Mouse (Mus musculus) cerebellum, adult 2 months (tissue): ENCODE results near the gene Ptges3l.

Source experiments
- CTCF ChIP-seq: fragments of 200-500 bp; IDR thresholded peaks from 2 replicates; pipeline ENCODE4 v1.5.1; 2011; ENCODE audit warnings: low read depth, mild to moderate bottlenecking, control low read depth, low read length, moderate library complexity, borderline replicate concordance; ENCODE audit not compliant: insufficient read depth
- POLR2A ChIP-seq: fragments of 200-500 bp; IDR thresholded peaks from 2 replicates; pipeline ENCODE4 v1.6.1; 2011; ENCODE audit warnings: low read length, control low read depth, borderline replicate concordance; ENCODE audit not compliant: insufficient read depth

GRCm38 (mm10) chr11:101442127-101442693 lies 17.1 kb upstream of the Ptges3l start, which contains the start of gene Rpl27:
- TF ChIP-seq CTCF (peak; percentile 84), POLR2A (peak; percentile 82)
